Mouse (Mus musculus): ENCODE measurements at regions not wholly inside any gene's neighbourhood (a gene's known extent, or its start where the extent isn't known, plus 50 kb on each side); places are given as distances from the start of the nearest gene placed in this dataset.

- ATAC-seq (ENCODE audit: low FRiP score, low TSS enrichment) (peak; percentile 58; the same call in 1 of the 2 replicates), DNase-seq (no peak)
- Histone ChIP-seq H3K9ac (replicated peaks; ENCODE audit: low read length) (no peak overlapping the region), H3K4me2 (ENCODE audit: low read length) (no peak overlapping the region), H3K9me3 (ENCODE audit: control insufficient read depth, low read length) (no peaks in the 10 kb centered on the region), H3K27me3 (ENCODE audit: control insufficient read depth, insufficient read depth, low read length) (no peaks in the 10 kb centered on the region), H3K4me1 (ENCODE audit: control insufficient read depth, insufficient read depth, low read length) (no peaks in the 10 kb centered on the region), H3K36me3 (ENCODE audit: control insufficient read depth, insufficient read depth, low read length) (no peaks in the 10 kb centered on the region), H3K4me3 (replicated peaks; ENCODE audit: low read depth, low read length) (no peak overlapping the region), H3K27ac (replicated peaks; ENCODE audit: low read depth, low read length) (no peak overlapping the region)
- 96% methylated on average over 3 of the region's 3 CpGs for WGBS
Measured at GRCm38 (mm10) chr11:7361388-7361787, 147.7 kb upstream of the Igfbp3 start.

GRCm38 (mm10) chr11:7348601-7349000 lies 134.9 kb upstream of the Igfbp3 start:
- 89% methylated on average over 1 of the region's 1 CpGs for WGBS
- no peak overlapping the region for H3K4me2 ChIP-seq (ENCODE audit: low read length)
- H3K27me3 ChIP-seq (ENCODE audit: control insufficient read depth, insufficient read depth, low read length): no peaks in the 10 kb centered on the region
- H3K4me1 ChIP-seq (ENCODE audit: control insufficient read depth, insufficient read depth, low read length): no peaks in the 10 kb centered on the region
- no peak overlapping the region for H3K4me3 ChIP-seq (replicated peaks; ENCODE audit: low read depth, low read length)
- no peaks in the 10 kb centered on the region for H3K36me3 ChIP-seq (ENCODE audit: control insufficient read depth, insufficient read depth, low read length)
- no peak for ATAC-seq (ENCODE audit: low FRiP score, low TSS enrichment)
- no peak for DNase-seq
- H3K27ac ChIP-seq (replicated peaks; ENCODE audit: low read depth, low read length): no peak overlapping the region
- no peaks in the 10 kb centered on the region for H3K9me3 ChIP-seq (ENCODE audit: control insufficient read depth, low read length)
- H3K9ac ChIP-seq (replicated peaks; ENCODE audit: low read length): no peak overlapping the region

- Histone ChIP-seq H3K27me3 (ENCODE audit: control insufficient read depth, insufficient read depth, low read length) (no peaks in the 10 kb centered on the region), H3K9me3 (ENCODE audit: control insufficient read depth, low read length) (peaks cover 6% of the 10 kb centered on the region), H3K9ac (replicated peaks; ENCODE audit: low read length) (no peak overlapping the region), H3K27ac (replicated peaks; ENCODE audit: low read depth, low read length) (no peak overlapping the region), H3K4me2 (ENCODE audit: low read length) (no peak overlapping the region), H3K4me3 (replicated peaks; ENCODE audit: low read depth, low read length) (no peak overlapping the region), H3K36me3 (ENCODE audit: control insufficient read depth, insufficient read depth, low read length) (no peaks in the 10 kb centered on the region), H3K4me1 (ENCODE audit: control insufficient read depth, insufficient read depth, low read length) (no peaks in the 10 kb centered on the region)
- no peak for DNase-seq
- no peak for ATAC-seq (ENCODE audit: low FRiP score, low TSS enrichment)
Measured at GRCm38 (mm10) chr11:7337826-7338225, 124.1 kb upstream of the Igfbp3 start.

- Histone ChIP-seq H3K9me3 (ENCODE audit: control insufficient read depth, low read length) (no peaks in the 10 kb centered on the region), H3K4me2 (ENCODE audit: low read length) (no peak overlapping the region), H3K4me1 (ENCODE audit: control insufficient read depth, insufficient read depth, low read length) (no peaks in the 10 kb centered on the region), H3K27me3 (ENCODE audit: control insufficient read depth, insufficient read depth, low read length) (no peaks in the 10 kb centered on the region), H3K4me3 (replicated peaks; ENCODE audit: low read depth, low read length) (no peak overlapping the region), H3K36me3 (ENCODE audit: control insufficient read depth, insufficient read depth, low read length) (no peaks in the 10 kb centered on the region), H3K27ac (replicated peaks; ENCODE audit: low read depth, low read length) (no peak overlapping the region), H3K9ac (replicated peaks; ENCODE audit: low read length) (no peak overlapping the region)
- DNase-seq (no peak), ATAC-seq (ENCODE audit: low FRiP score, low TSS enrichment) (no peak)
- 77% methylated on average over 3 of the region's 3 CpGs for WGBS
Measured at GRCm38 (mm10) chr11:7317409-7317970, 103.8 kb upstream of the Igfbp3 start.

GRCm38 (mm10) chr11:7296252-7296651 lies 82.5 kb upstream of the Igfbp3 start:
- H3K4me2 ChIP-seq (ENCODE audit: low read length): no peak overlapping the region
- H3K27ac ChIP-seq (replicated peaks; ENCODE audit: low read depth, low read length): no peak overlapping the region
- no peaks in the 10 kb centered on the region for H3K36me3 ChIP-seq (ENCODE audit: control insufficient read depth, insufficient read depth, low read length)
- no peaks in the 10 kb centered on the region for H3K27me3 ChIP-seq (ENCODE audit: control insufficient read depth, insufficient read depth, low read length)
- no peak overlapping the region for H3K4me3 ChIP-seq (replicated peaks; ENCODE audit: low read depth, low read length)
- DNase-seq (no peak), ATAC-seq (ENCODE audit: low FRiP score, low TSS enrichment) (no peak)
- no peaks in the 10 kb centered on the region for H3K4me1 ChIP-seq (ENCODE audit: control insufficient read depth, insufficient read depth, low read length)
- no peak overlapping the region for H3K9ac ChIP-seq (replicated peaks; ENCODE audit: low read length)
- H3K9me3 ChIP-seq (ENCODE audit: control insufficient read depth, low read length): no peaks in the 10 kb centered on the region

GRCm38 (mm10) chr11:7289242-7289938 lies 75.7 kb upstream of the Igfbp3 start:
- Histone ChIP-seq H3K4me1 (ENCODE audit: control insufficient read depth, insufficient read depth, low read length) (no peaks in the 10 kb centered on the region), H3K9me3 (ENCODE audit: control insufficient read depth, low read length) (no peaks in the 10 kb centered on the region), H3K27me3 (ENCODE audit: control insufficient read depth, insufficient read depth, low read length) (no peaks in the 10 kb centered on the region), H3K36me3 (ENCODE audit: control insufficient read depth, insufficient read depth, low read length) (no peaks in the 10 kb centered on the region), H3K4me3 (replicated peaks; ENCODE audit: low read depth, low read length) (no peak overlapping the region), H3K27ac (replicated peaks; ENCODE audit: low read depth, low read length) (no peak overlapping the region), H3K4me2 (ENCODE audit: low read length) (no peak overlapping the region), H3K9ac (replicated peaks; ENCODE audit: low read length) (no peak overlapping the region)
- 93% methylated on average over 8 of the region's 8 CpGs for WGBS
- ATAC-seq (ENCODE audit: low FRiP score, low TSS enrichment): no peak
- DNase-seq: no peak

GRCm38 (mm10) chr11:7284836-7285490 lies 71.2 kb upstream of the Igfbp3 start:
- no peak for ATAC-seq (ENCODE audit: low FRiP score, low TSS enrichment)
- Histone ChIP-seq H3K36me3 (ENCODE audit: control insufficient read depth, insufficient read depth, low read length) (no peaks in the 10 kb centered on the region), H3K4me3 (replicated peaks; ENCODE audit: low read depth, low read length) (no peak overlapping the region), H3K4me1 (ENCODE audit: control insufficient read depth, insufficient read depth, low read length) (no peaks in the 10 kb centered on the region), H3K27me3 (ENCODE audit: control insufficient read depth, insufficient read depth, low read length) (no peaks in the 10 kb centered on the region), H3K9ac (replicated peaks; ENCODE audit: low read length) (no peak overlapping the region), H3K9me3 (ENCODE audit: control insufficient read depth, low read length) (no peaks in the 10 kb centered on the region), H3K27ac (replicated peaks; ENCODE audit: low read depth, low read length) (no peak overlapping the region), H3K4me2 (ENCODE audit: low read length) (no peak overlapping the region)
- WGBS: 69% methylated on average over 4 of the region's 4 CpGs
- DNase-seq: no peak

GRCm38 (mm10) chr11:7282981-7283380 lies 69.3 kb upstream of the Igfbp3 start:
- H3K4me1 ChIP-seq (ENCODE audit: control insufficient read depth, insufficient read depth, low read length): no peaks in the 10 kb centered on the region
- no peak overlapping the region for H3K9ac ChIP-seq (replicated peaks; ENCODE audit: low read length)
- H3K4me2 ChIP-seq (ENCODE audit: low read length): no peak overlapping the region
- H3K27ac ChIP-seq (replicated peaks; ENCODE audit: low read depth, low read length): no peak overlapping the region
- H3K27me3 ChIP-seq (ENCODE audit: control insufficient read depth, insufficient read depth, low read length): no peaks in the 10 kb centered on the region
- DNase-seq (no peak), ATAC-seq (ENCODE audit: low FRiP score, low TSS enrichment) (no peak)
- 72% methylated on average over 3 of the region's 3 CpGs for WGBS
- H3K4me3 ChIP-seq (replicated peaks; ENCODE audit: low read depth, low read length): no peak overlapping the region
- no peaks in the 10 kb centered on the region for H3K36me3 ChIP-seq (ENCODE audit: control insufficient read depth, insufficient read depth, low read length)
- H3K9me3 ChIP-seq (ENCODE audit: control insufficient read depth, low read length): no peaks in the 10 kb centered on the region

GRCm38 (mm10) chr11:7282188-7282587 lies 68.5 kb upstream of the Igfbp3 start:
- no peak overlapping the region for H3K4me2 ChIP-seq (ENCODE audit: low read length)
- H3K9ac ChIP-seq (replicated peaks; ENCODE audit: low read length): no peak overlapping the region
- DNase-seq (no peak), ATAC-seq (ENCODE audit: low FRiP score, low TSS enrichment) (no peak)
- H3K4me1 ChIP-seq (ENCODE audit: control insufficient read depth, insufficient read depth, low read length): no peaks in the 10 kb centered on the region
- H3K27me3 ChIP-seq (ENCODE audit: control insufficient read depth, insufficient read depth, low read length): no peaks in the 10 kb centered on the region
- no peak overlapping the region for H3K4me3 ChIP-seq (replicated peaks; ENCODE audit: low read depth, low read length)
- H3K9me3 ChIP-seq (ENCODE audit: control insufficient read depth, low read length): no peaks in the 10 kb centered on the region
- no peaks in the 10 kb centered on the region for H3K36me3 ChIP-seq (ENCODE audit: control insufficient read depth, insufficient read depth, low read length)
- H3K27ac ChIP-seq (replicated peaks; ENCODE audit: low read depth, low read length): no peak overlapping the region
- WGBS: 84% methylated on average over 2 of the region's 2 CpGs

Measured in midbrain, embryonic 14.5 days (tissue).